Comparison of ENCODE assay signal across 23 mouse cellular contexts in the genomic region with DNA sequence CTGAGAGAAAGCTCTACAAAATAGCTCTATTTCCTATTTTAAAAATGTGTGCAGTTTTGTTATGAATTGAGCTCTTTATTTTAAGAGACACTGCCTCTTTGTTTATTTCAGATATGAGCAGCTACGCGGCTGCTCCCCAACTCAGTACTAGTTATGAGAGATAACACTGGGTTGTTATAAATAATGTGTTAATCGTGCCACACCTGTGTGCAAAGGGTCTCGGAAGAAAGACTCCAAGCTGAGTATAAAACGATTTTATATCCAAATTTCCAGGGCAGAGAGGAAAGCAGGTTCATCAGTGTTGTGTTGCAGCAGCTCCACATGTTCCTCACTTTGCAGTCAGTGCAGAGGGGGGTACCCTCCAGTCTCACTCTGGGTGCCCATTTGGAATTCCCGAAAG.
"Had no signal": no experiment of that assay in that cellular context is flagged by ENCODE, and none has a peak within 500 bp of the region (broad histone marks: within the 10 kb centered on the region; RNA-seq: fewer than 3 reads in every experiment).

No protein-coding gene starts in this region.

- H3K27me3 ChIP-seq: heart, embryonic 13.5 days; heart, embryonic 15.5 days; hindbrain, embryonic 13.5 days; hindbrain, embryonic 15.5 days; limb, embryonic 12.5 days had no signal

- ATAC-seq: forebrain, postnatal 0 days; hindbrain, postnatal 0 days; intestine, embryonic 16.5 days had no signal

- H3K4me3 ChIP-seq: heart, adult 2 months; heart, embryonic 13.5 days; heart, embryonic 15.5 days; hindbrain, embryonic 13.5 days; hindbrain, embryonic 15.5 days; layer of hippocampus, adult 2 months; left cerebral cortex, adult 2 months; limb, embryonic 10.5 days; limb, embryonic 12.5 days had no signal

- H3K9ac ChIP-seq: forebrain, postnatal 0 days; heart, embryonic 13.5 days; heart, embryonic 15.5 days; hindbrain, embryonic 13.5 days; hindbrain, embryonic 15.5 days; limb, embryonic 12.5 days had no signal

- DNase-seq: forebrain, postnatal 0 days; gastrocnemius, postnatal 14 days; gastrocnemius, postnatal 36 days; heart, adult 11 months; heart, adult 2 months; heart, postnatal 14 days; heart, postnatal 36 days; kidney, adult 11 months; kidney, adult 8-10 months; kidney, postnatal 10 days; kidney, postnatal 25 days; kidney, postnatal 4 days had no signal

- H3K4me2 ChIP-seq: heart, embryonic 11.5 days; heart, embryonic 13.5 days; heart, embryonic 15.5 days; hindbrain, embryonic 13.5 days; hindbrain, embryonic 15.5 days; limb, embryonic 12.5 days had no signal

- H3K9me3 ChIP-seq: heart, embryonic 13.5 days; heart, embryonic 15.5 days; hindbrain, embryonic 13.5 days; hindbrain, embryonic 15.5 days; limb, embryonic 10.5 days; limb, embryonic 12.5 days had no signal

- H3K4me1 ChIP-seq: heart, embryonic 13.5 days; heart, embryonic 15.5 days; hindbrain, embryonic 13.5 days; hindbrain, embryonic 15.5 days; limb, embryonic 10.5 days; limb, embryonic 12.5 days had no signal

- H3K27ac ChIP-seq: heart, adult 2 months; heart, embryonic 13.5 days; heart, embryonic 15.5 days; hindbrain, embryonic 13.5 days; hindbrain, embryonic 15.5 days; hindbrain, postnatal 0 days; layer of hippocampus, adult 2 months; left cerebral cortex, adult 2 months; limb, embryonic 10.5 days; limb, embryonic 12.5 days had no signal

- H3K36me3 ChIP-seq: heart, embryonic 13.5 days; heart, embryonic 15.5 days; hindbrain, embryonic 13.5 days; hindbrain, embryonic 15.5 days; limb, embryonic 10.5 days; limb, embryonic 12.5 days had no signal
